Mouse (Mus musculus) left cerebral cortex, postnatal 10 days (tissue): ENCODE measurements around the gene Tagap. TPM values are rescaled to one million over a fixed set of nuclear protein-coding genes. Genes with fewer than 3 reads are reported as not detected.
"Not testable (repeated sequence)": the region's sequence is repeated elsewhere in the genome, so short reads cannot be mapped to it uniquely, and the experiment has no call there.

ENCODE experiments used
- DNase-seq, 2 experiments: peaks; one replicate each; pipeline ENCODE4 v3.0.0; 2021 to 2022; ENCODE audit warnings: low spot score in 2 of 2, mixed read lengths in 1 of 2; ENCODE audit errors: extremely low spot score in 1 of 2
- intact Hi-C: fragments of 180-260 bp; cut with DNase I; formaldehyde crosslinking; loops from one replicate; pipeline ENCODE4 v1.15.1; 2025
- total RNA-seq, 2 experiments: library from RNA; stranded (reverse); gene quantifications; 2 replicates each; pipeline ENCODE4 v1.2.3; 2021

Gene Tagap
- total RNA-seq, 2 experiments from 2014 or later: 4.8 to 5.2 TPM

GRCm38 (mm10) chr17:7905936-7906685, 19.7 kb upstream of the Tagap start:
- intact Hi-C loops: no loop called here
- no peak for DNase-seq

GRCm38 (mm10) chr17:7914596-7915227, 11.1 kb upstream of the Tagap start:
- DNase-seq: no peak
- intact Hi-C loops: no loop called here

- intact Hi-C loops: no loop called here
- DNase-seq: no peak
Measured at GRCm38 (mm10) chr17:7915791-7916190, 10.0 kb upstream of the Tagap start.

- intact Hi-C loops: no loop called here
- DNase-seq: no peak
Measured at GRCm38 (mm10) chr17:7916782-7917574, 8.8 kb upstream of the Tagap start.

- intact Hi-C loops: no loop called here
Measured at GRCm38 (mm10) chr17:7918355-7918754, 7.4 kb upstream of the Tagap start.

GRCm38 (mm10) chr17:7919209-7919608, 6.6 kb upstream of the Tagap start:
- intact Hi-C loops: no loop called here
- DNase-seq: no peak

More at GRCm38 (mm10) chr17:7918355-7918754, 7.4 kb upstream of the Tagap start:
- no peak for DNase-seq

GRCm38 (mm10) chr17:7922564-7922963, 3.2 kb upstream of the Tagap start:
- intact Hi-C loops: no loop called here
- no peak for DNase-seq

- DNase-seq: no peak
- intact Hi-C loops: no loop called here
Measured at GRCm38 (mm10) chr17:7924185-7924725, 1.5 kb upstream of the Tagap start.

GRCm38 (mm10) chr17:7927582-7928535, 2.1 kb downstream of the Tagap start:
- intact Hi-C loops: no loop called here
- peak; percentile 54 to 83 for DNase-seq

GRCm38 (mm10) chr17:7928662-7929061, 2.9 kb downstream of the Tagap start:
- intact Hi-C loops: no loop called here
- DNase-seq: no peak

GRCm38 (mm10) chr17:7929279-7929678, 3.5 kb downstream of the Tagap start:
- DNase-seq: no peak
- intact Hi-C loops: no loop called here

- DNase-seq: no peak
- intact Hi-C loops: no loop called here
Measured at GRCm38 (mm10) chr17:7931096-7931990, 5.5 kb downstream of the Tagap start.

- intact Hi-C loops, DNase-seq: not testable (repeated sequence)
Measured at GRCm38 (mm10) chr17:7932121-7932520, 6.3 kb downstream of the Tagap start.

- peak in 1 of 2 experiments; percentile 62 for DNase-seq
- intact Hi-C loops: loop anchor here (5.0 kb wide), 1 partner anchor 72 kb away; no protein-coding TSS in a partner anchor
Measured at GRCm38 (mm10) chr17:7939640-7940039, 13.8 kb downstream of the Tagap start.

- intact Hi-C loops: not testable (repeated sequence)
- DNase-seq: peak; percentile 82 to 92
Measured at GRCm38 (mm10) chr17:7945117-7946052, 19.6 kb downstream of the Tagap start, which contains the start of gene Rsph3a. Rsph3a (plus strand) TSS chr17:7945614.

GRCm38 (mm10) chr17:7946053-7946627, 20.3 kb downstream of the Tagap start:
- DNase-seq, intact Hi-C loops: not testable (repeated sequence)
